Mouse (Mus musculus) thymus, postnatal 0 days (tissue): Measurements from ENCODE around the gene Mafb. TPM values are rescaled to one million over a fixed set of nuclear protein-coding genes. Genes with fewer than 3 reads are reported as not detected.
A peak's percentile ranks its signal among the peaks of the same experiment; 100 is the strongest.

Source experiments
- DNase-seq: peaks from one replicate; pipeline ENCODE4 v3.0.0-alpha.2; 2015; ENCODE audit warnings: low spot score
- polyA plus RNA-seq: library from polyadenylated mRNA; unstranded; fragments of >200 nt; fragmentation: Nextera tagmentation; extraction: Ambion mirVana; gene quantifications from 2 replicates; pipeline ENCODE4 v1.2.1, GENCODE M21; 2015

Mafb gene
- polyA plus RNA-seq, 1 experiment from 2014 or later = 10.7 TPM

DNA sequence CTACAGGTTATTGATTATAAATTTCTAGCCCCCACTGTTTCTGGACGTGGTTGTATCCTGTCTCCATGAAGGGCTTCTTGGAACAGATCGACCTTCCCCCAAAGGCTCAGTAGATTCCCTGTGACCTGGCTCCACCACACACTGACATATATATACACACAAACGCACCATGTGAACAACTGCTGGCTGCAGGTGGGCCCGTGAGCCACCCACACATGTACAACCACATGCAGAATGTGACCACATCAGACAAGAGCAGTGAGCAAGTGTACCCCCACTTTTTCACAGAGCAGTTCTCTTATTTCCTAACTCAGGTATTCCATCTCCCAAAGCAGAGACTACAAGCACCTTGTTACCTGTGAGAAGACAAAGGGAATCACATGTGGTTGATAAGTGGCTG is 39.1 kb downstream of the Mafb start:
- peak; percentile 88 for DNase-seq

GRCm38 (mm10) chr2:160327167-160327566 is 39.7 kb downstream of the Mafb start:
- no peak for DNase-seq

- DNase-seq = no peak
Observed at GRCm38 (mm10) chr2:160325105-160325644, 41.7 kb downstream of the Mafb start.

DNA sequence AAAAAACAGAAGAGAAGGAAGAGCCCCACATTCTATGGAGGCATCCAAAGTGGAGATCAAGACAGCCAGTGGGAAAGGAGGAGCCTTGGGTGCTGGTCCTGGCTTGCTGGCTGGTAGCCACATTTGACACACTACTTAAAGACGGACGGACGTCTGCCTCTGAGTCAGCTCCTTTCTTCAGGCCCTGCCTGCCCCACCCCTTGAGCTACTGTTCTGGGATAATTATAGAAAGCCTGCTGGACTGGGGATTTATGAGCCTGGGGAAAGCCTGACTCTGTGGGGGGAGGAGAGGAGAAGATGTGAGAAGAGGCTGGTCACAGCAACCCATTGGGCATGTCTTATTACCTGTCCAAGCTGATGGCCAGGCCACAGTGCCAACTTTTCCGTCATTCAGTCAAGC is 45.0 kb downstream of the Mafb start:
- no peak for DNase-seq

- DNase-seq = no peak
Observed at GRCm38 (mm10) chr2:160318255-160318654, 48.6 kb downstream of the Mafb start.

Other genes with a start within 250 kb of the Mafb start
- 0.75 and 1.7 TPM in 2 replicates for gene Gm826, start 32.9 kb downstream of the Mafb start, polyA plus RNA-seq